Mouse (Mus musculus): ENCODE data around the gene Gkap1. TPM values are rescaled to one million over a fixed set of nuclear protein-coding genes. Genes with fewer than 3 reads are reported as not detected.
A peak's percentile ranks its signal among the peaks of the same experiment; 100 is the strongest.

The Gkap1 gene
- total RNA-seq, 2 experiments from 2014 or later, result 0.30 TPM; not detected in 1

DNA sequence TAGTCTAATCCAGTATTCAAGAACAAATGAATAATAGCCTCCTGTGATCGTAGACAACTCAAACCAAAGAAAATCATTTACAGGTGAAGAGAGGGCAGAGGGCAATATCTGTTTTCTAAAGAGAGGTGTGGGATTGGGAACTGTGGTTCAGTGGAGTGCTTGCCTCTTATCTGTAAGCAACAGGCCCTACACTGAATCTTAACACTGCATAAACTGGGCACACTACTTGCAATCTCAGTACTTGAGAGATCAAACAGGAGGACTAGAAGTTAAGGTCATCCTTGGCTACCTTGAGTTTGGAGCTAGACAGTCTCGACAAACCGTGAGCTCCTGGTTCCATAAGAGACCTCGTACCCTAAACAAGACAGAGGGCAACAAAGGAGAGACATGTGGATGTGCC, 69.4 kb downstream of the Gkap1 start:
- no peak for ATAC-seq (replicated peaks; ENCODE audit: low FRiP score, poor library complexity, severe bottlenecking)

DNA sequence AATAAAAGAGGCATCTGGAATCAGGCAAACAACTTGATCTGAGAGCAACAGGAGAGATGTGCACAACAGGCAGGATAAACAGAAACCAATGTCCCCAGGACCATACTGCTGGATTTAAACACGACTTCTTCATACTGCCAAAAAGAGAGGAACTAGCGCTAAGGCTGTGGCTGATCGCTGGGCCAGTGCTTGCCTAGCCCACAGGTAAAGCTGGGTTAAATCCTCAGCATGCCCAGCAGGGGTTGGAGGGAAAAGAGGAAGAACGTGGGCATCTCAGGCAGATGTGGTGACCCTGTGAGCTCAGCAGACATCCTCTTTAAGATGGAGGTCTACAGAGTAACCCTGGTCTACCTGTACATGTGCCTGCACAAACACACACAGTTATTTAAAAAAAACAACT, 70.5 kb downstream of the Gkap1 start:
- 0 out of 2 replicates have a peak, but pooled peaks have one; percentile 25 for ATAC-seq (replicated peaks; ENCODE audit: low FRiP score, poor library complexity, severe bottlenecking)

DNA sequence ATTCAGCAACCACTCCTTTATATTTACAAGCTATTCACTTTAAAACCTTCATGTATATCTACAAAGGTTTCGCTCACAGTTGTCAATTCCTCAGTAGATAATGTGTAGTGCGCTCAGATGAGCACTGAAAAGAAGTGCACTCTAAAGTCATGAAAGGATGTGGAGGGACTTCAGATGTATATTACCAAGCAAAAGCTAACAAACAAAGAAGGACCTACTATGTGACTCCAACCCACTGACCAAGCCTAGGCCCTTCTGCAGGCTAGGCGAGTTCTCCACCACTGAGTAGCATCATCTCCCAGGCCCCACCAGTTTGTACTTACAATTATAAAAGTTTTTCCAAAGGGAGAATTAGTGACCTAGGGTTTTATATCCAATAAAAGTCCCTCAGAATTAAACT, 71.3 kb downstream of the Gkap1 start:
- ATAC-seq (replicated peaks; ENCODE audit: low FRiP score, poor library complexity, severe bottlenecking), result no peak

DNA sequence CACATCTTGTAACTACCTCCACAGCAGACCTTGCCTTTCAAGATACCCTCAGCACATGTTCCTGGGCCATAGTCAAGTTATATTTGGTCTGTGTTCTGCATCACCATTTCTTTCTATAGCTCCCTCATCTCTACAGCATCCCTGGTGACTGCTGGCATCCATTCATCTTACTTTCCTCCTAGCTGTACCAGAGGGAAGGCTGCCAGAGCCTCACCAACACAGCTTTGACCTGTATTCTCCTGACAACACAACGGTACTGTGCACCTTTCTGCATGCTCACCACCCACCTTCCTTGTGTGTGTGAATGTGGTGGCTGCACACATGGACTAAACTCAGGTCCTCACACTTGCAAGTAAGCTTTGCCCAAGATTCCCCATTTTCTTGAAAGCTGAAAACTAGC, 72.6 kb downstream of the Gkap1 start:
- ATAC-seq (replicated peaks; ENCODE audit: low FRiP score, poor library complexity, severe bottlenecking), result no peak

DNA sequence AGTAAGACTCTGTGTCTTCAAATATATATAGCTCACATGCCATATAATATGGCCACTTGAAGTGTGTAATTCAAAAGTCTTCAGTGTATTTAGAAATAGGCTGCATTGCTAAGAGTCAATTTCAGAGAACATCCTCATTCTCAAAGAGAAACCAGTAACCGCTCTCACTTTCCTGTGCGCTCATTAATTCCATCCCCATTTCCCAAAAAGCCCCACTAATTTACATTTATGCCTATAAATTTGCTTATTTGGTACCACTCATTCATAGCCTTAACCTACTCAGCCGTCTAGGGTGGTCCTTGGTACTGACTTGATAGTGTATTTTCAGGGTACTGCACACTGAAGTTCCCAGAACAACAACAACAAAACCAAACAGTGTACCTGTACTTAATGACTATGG, 73.6 kb downstream of the Gkap1 start:
- no peak for ATAC-seq (replicated peaks; ENCODE audit: low FRiP score, poor library complexity, severe bottlenecking)

DNA sequence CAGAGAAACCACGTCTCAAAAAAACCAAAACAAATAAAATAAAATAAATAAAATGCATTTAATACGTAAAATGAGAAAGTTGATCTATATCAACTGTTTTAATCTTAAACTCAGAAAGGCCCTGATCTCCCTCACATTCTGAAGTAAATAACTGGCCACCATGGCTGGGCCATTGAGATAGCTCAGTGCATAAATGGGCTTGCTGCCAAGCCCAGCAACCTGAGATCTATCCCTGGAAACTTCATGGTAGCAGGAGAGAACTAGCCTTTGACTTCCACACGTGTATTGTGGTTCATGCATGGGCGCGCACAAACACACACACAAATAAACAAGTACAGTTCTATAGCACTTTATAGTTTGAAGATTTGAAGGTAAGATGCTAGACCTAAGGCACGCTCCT, 74.2 kb downstream of the Gkap1 start:
- ATAC-seq (replicated peaks; ENCODE audit: low FRiP score, poor library complexity, severe bottlenecking), result no peak

DNA sequence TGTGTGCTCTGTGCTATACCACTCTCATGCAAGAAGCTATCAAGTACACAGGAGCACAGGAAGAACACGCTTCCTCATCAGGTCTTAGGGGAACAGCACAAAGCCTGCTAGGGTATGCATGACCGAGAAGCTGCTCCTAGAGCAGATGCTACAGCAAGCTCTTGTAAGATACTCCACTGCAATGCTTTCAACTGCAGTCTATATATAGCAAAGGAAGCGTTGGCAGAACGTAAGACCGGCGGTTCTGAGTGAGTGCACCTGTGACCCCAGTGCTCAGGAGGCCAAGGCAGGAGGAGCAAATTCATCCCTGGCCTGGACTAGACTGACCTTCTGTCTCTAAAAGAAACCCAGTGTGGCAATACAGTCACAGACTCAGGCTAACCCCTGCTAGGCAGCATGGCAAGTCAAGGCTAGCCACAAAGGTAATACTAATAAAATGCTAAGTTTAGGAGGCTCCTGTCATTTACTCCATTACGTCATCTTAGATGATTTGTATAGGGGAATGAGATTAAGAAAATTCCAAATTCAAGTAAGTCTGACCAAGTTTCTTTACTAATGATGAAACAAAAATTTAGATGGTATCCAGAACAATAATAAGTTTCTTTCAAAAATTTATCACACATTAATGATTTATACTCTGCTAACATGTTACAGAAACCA, 77.4 kb downstream of the Gkap1 start:
- ATAC-seq (replicated peaks; ENCODE audit: low FRiP score, poor library complexity, severe bottlenecking), result no peak

DNA sequence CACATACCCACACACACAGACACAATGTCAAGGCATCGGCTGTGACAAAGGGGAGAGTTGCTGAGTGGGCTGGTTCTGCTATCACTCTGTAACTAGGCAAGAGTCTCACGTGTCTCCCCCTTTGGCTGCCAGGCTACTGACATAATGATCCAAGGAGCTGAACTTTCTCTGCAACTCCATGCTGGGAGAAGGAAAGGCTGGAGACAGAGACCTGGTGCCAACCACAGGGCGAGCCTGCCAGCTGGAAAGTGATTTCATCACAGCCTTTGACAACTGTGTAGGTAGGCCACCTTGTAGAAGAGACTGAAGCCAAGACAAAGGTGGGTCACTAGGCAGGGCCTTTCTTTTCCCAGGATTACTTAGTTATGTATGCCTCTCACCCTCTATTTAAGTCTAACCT, 78.3 kb downstream of the Gkap1 start:
- no peak for ATAC-seq (replicated peaks; ENCODE audit: low FRiP score, poor library complexity, severe bottlenecking)

DNA sequence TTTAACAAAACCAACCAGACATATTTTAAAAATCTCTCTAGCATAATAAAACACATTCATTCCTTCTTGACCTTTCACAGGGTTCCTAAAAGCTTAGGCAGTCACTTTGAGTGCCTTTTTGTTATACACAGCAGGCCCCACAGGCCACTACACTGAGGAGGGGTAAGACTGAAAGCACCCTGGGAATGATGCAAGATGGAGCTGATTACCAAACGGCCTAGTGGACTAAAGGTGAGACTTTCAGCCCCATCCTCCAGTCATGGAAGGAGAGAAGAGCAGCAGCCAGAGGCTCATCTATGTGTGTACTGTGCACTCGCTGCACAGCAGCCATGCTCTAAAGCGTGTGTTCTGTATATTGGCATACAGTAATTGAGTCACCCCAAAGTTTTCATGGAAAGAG, 80.6 kb downstream of the Gkap1 start:
- ATAC-seq (replicated peaks; ENCODE audit: low FRiP score, poor library complexity, severe bottlenecking), result no peak

DNA sequence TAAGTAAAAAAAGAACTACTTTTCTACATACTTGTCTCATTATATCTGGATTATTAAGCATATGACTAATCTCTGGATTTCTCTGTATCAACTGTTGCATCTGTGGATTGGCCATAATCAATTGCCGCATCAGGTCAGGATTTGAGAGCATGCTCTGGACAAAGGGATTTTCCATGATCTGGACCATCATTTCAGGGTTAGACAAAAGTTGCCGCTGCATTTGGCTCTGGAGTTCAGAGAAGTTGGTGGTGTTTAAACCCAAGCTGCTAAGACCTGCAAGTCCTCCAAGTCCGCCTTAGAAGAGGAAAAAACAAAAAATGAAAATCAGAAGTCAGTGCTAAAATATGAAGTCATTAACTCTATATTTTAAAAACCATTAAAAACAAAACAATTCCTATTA, 82.3 kb downstream of the Gkap1 start:
- ATAC-seq (replicated peaks; ENCODE audit: low FRiP score, poor library complexity, severe bottlenecking), result no peak

DNA sequence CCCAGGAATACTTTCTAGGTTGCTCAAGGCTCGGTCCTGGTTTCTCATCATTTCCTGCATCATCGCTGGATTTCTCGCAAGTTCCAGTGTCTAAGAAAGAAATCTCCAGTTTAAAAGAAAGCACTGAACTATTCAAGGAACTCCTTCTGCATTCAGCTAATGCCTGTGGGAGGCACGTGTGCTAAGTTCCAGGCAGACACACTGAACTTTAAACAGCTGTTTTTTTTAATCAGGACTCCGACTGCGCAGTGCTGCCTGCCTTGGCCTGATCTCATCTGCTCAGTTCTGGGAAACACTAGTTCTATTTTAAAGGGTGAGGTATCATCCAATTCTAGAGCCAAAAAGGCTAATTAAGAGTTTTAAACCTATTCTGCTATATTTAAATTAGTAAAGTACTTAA, 83.4 kb downstream of the Gkap1 start:
- ATAC-seq (replicated peaks; ENCODE audit: low FRiP score, poor library complexity, severe bottlenecking), result no peak

DNA sequence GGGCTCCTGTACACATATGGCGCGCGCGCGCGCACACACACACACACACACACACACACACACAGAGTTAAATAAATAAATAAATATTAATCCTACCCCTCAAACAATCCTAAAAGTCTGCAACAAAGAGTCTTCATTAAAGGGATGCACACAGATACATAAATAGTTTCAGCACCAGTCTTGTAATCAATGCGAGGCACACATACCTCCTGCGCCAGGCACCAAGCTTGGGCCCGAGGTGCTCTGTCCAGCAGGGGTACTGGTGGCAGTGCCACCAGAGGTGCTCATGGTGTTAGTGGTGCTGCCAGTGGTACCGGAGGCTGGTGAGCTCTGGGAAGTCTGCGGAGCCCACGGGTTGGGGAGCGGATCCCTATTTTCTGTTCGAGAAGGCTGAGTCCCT, 84.0 kb downstream of the Gkap1 start:
- no peak for ATAC-seq (replicated peaks; ENCODE audit: low FRiP score, poor library complexity, severe bottlenecking)

DNA sequence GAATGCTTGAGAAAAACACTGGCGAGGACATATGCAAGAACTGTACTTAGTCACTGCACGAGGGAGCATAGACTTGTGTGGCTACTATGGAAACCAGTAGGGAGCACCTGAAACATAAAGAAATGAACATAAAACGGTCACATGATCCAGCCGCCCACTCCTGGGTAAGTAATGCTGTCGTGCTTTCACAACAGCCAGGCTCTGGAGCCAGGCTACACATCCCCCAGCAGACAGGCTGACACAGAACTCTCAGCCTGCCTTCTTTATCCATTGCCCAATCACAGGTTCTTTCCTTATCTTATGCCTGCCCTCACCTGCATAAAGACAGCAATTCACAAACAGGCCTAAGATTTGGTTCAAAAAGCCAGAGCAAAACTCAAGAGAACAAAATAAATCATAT, 86.0 kb downstream of the Gkap1 start:
- ATAC-seq (replicated peaks; ENCODE audit: low FRiP score, poor library complexity, severe bottlenecking), result no peak

DNA sequence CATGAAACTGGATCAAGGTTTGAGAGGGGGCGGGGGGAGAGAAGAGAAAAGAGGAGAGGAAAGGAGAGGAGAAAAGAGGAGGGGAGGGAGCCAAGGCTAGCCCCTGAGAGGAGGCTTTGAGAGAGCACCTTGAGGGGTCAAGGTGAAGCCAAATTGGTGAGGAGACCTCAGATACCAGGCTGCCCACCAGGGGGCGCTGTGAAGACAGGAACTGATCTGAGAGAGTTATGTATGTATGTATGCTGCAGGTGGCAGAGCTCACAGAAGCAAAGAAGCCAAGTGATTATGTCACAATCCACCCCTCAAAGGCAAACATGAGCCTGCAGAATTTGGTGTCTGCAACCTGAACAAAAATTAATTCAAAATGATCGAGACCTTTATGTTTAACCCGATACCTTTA, 87.1 kb downstream of the Gkap1 start:
- peak; percentile 89 for ATAC-seq (replicated peaks; ENCODE audit: low FRiP score, poor library complexity, severe bottlenecking)

DNA sequence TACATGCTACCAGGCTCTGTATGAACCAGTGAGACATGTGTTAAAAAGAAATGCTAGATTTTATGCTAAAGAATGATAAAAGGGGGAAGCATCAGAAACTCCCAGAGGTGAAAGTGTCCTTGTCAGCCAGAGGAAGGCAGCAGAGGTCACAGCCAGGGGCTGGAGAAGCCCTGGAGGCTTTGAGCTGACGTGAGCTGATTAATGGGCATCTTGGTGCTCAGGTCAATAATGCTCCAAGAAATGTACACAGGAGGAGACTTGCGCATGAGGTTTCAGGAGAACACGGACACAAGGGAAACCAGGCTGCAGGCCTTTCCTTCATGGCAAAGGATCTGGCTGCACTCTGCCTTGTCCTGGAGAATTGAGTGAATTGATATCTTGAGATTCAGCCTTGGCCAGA, 87.7 kb downstream of the Gkap1 start:
- no peak for ATAC-seq (replicated peaks; ENCODE audit: low FRiP score, poor library complexity, severe bottlenecking)

DNA sequence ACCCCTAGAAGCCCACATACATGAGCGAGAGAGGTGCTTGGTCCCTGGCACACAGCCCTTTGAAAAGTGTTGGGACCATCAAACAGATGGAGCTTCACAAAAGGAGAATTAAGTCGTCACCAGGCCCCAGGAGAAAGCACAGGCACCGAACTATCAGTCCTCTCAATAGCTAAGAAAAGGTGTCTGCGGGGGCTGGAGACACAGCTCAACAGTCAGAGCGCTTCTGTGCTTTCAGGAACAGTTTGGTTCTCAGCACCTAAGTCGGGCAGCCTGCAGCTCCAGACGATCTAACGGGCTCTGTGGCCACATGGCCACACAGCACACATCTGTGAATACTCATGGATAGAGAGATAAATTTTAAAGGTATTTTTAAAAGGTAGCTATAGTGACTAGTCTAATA, 89.2 kb downstream of the Gkap1 start:
- ATAC-seq (replicated peaks; ENCODE audit: low FRiP score, poor library complexity, severe bottlenecking), result no peak

DNA sequence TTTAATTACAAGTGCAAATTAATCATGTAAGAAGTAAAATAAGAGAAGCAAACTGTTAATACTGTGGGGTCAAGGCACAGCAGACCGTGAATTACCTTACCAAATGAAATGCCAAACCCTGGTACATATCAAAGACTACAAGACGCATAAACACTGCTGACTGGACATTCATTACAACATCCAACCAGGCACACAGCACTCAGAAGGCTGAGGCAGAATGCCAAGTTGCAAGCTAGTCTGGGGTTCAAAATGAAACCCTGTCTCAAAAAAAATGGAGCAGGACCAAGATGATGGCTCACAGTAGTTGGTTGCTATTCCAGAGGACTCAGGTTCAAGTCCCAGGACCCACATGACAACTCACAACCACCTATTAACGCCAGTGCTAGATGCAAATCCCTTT, 91.4 kb downstream of the Gkap1 start:
- no peak for ATAC-seq (replicated peaks; ENCODE audit: low FRiP score, poor library complexity, severe bottlenecking)

Other genes starting within 250 kb of the Gkap1 start
- 0.36 and 0.84 TPM in 2 replicates for gene Klhl3, start 162.1 kb downstream of the Gkap1 start, total RNA-seq (2015; ENCODE audit: low replicate concordance)
- gene Klhl3, start 162.1 kb downstream of the Gkap1 start, total RNA-seq (2017; ENCODE audit: low replicate concordance), result not detected in 2 replicates
- 32.4 and 38.1 TPM in 2 replicates for gene Hnrnpa0, start 147.1 kb downstream of the Gkap1 start, total RNA-seq (2015; ENCODE audit: low replicate concordance)
- gene Hnrnpa0, start 147.1 kb downstream of the Gkap1 start, total RNA-seq (2017; ENCODE audit: low replicate concordance), result 21.2 and 38.1 TPM in 2 replicates
- gene Idnk, start 118.0 kb downstream of the Gkap1 start, total RNA-seq (2015; ENCODE audit: low replicate concordance), result 20.5 and 37.8 TPM in 2 replicates
- gene Idnk, start 118.0 kb downstream of the Gkap1 start, total RNA-seq (2017; ENCODE audit: low replicate concordance), result 13.5 and 18.4 TPM in 2 replicates
- gene Ubqln1, start 60.0 kb downstream of the Gkap1 start, total RNA-seq (2015; ENCODE audit: low replicate concordance), result 35.0 and 39.4 TPM in 2 replicates
- gene Ubqln1, start 60.0 kb downstream of the Gkap1 start, total RNA-seq (2017; ENCODE audit: low replicate concordance), result 19.4 and 32.5 TPM in 2 replicates
- not detected in 2 replicates for gene Kif27, start 83.4 kb upstream of the Gkap1 start, total RNA-seq (2015; ENCODE audit: low replicate concordance)
- not detected in 2 replicates for gene Kif27, start 83.4 kb upstream of the Gkap1 start, total RNA-seq (2017; ENCODE audit: low replicate concordance)
- gene 2210016F16Rik, start 109.5 kb upstream of the Gkap1 start, total RNA-seq (2015; ENCODE audit: low replicate concordance), result 2.1 and 7.6 TPM in 2 replicates
- gene 2210016F16Rik, start 109.5 kb upstream of the Gkap1 start, total RNA-seq (2017; ENCODE audit: low replicate concordance), result 3.1 and 7.1 TPM in 2 replicates
- gene Rmi1, start 126.5 kb upstream of the Gkap1 start, total RNA-seq (2015; ENCODE audit: low replicate concordance), result 38.1 and 42.2 TPM in 2 replicates
- 23.9 and 31.6 TPM in 2 replicates for gene Rmi1, start 126.5 kb upstream of the Gkap1 start, total RNA-seq (2017; ENCODE audit: low replicate concordance)
- 489 and 576 TPM in 2 replicates for gene Hnrnpk, start 127.6 kb upstream of the Gkap1 start, total RNA-seq (2015; ENCODE audit: low replicate concordance)
- gene Hnrnpk, start 127.6 kb upstream of the Gkap1 start, total RNA-seq (2017; ENCODE audit: low replicate concordance), result 788 and 801 TPM in 2 replicates